Mouse (Mus musculus) liver, postnatal 0 days (tissue): Measurements from ENCODE around the gene Orai1.

Experiments used
- CTCF ChIP-seq: sonication (generic); IDR thresholded peaks from 2 replicates; pipeline ENCODE4 v1.5.1; 2016; ENCODE audit warnings: antibody characterized with exemption, low read depth
- EP300 ChIP-seq: IDR thresholded peaks from 2 replicates; pipeline ENCODE4 v1.6.1; 2016; ENCODE audit warnings: antibody characterized with exemption, low read depth, mild to moderate bottlenecking

DNA sequence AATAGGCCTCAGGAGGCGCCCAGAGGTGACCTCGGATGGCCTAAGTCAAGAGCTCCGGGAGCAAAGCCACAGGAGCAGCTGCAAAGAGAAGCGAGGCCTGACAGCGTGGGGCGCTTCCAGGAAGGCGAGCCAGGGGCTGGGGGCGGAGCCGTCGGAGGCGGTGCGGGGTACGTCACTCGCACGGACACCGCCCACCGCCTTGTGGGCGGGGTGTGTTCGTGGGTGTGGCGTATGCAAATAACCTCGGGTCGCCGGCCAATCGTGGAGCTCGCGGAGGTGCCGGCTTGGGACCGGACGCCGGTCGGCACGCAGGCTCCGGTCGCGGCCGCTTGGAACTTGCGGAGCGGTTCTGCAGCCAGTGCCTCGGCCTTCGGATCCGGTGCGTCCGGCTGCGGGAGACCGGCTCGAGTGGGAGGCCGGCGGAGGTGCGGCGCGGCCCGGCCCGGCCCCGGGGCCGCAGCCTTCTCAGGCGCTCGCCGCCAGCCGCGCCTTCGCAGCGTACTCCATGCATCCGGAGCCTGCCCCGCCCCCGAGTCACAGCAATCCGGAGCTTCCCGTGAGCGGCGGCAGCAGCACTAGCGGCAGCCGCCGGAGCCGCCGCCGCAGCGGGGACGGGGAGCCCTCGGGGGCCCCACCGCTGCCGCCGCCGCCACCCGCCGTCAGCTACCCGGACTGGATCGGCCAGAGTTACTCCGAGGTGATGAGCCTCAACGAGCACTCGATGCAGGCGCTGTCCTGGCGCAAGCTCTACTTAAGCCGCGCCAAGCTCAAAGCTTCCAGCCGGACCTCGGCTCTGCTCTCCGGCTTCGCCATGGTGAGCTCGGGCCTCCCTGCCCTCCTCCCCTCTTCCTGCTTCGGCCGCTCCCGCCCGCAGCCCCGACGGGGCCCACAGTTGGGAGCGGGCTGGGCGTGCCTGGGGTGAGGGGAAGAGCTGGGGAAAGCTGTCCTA lies at the start of gene Orai1:
- TF ChIP-seq EP300 = no peak
- no peak; the same call in 1 of the 2 replicates for TF ChIP-seq CTCF
